ENCODE assay signal across 9 mouse cellular contexts in genomic region chr4:155154986-155155385, GRCm38 (mm10).
DNase-seq lines count a peak whose midpoint lies in the region; ATAC-seq and TF ChIP-seq lines count a peak whose summit lies in the region.
"Had no signal": no experiment of that assay in that cellular context is flagged by ENCODE, and none has a peak within 500 bp of the region (broad histone marks: within the 10 kb centered on the region; RNA-seq: fewer than 3 reads in every experiment).

No protein-coding gene starts in this region.

- WGBS in cerebellum, adult 2 months: 20% methylated on average over 11 of the region's 11 CpGs

- no peak for TF ChIP-seq CTCF in cerebellum, adult 2 months (IDR thresholded peaks at IDR 0.05; ENCODE audit: borderline replicate concordance, insufficient read depth, low read depth, low read length)

- no peaks in the 10 kb centered on the region for H3K27me3 ChIP-seq in cerebellum, adult 2 months (ENCODE audit: control insufficient read depth, insufficient read depth, low read length)
- H3K27me3 ChIP-seq: limb, embryonic 13.5 days had no signal

- no peak overlapping the region for H3K4me3 ChIP-seq in cerebellum, adult 2 months (replicated peaks; ENCODE audit: insufficient read depth, low read depth, low read length)
- H3K4me3 ChIP-seq: limb, embryonic 13.5 days had no signal

- no peak for TF ChIP-seq POLR2A in cerebellum, adult 2 months (IDR thresholded peaks at IDR 0.05; ENCODE audit: borderline replicate concordance, insufficient read depth, low read length)

- H3K4me1 ChIP-seq in cerebellum, adult 2 months (ENCODE audit: control insufficient read depth, insufficient read depth, low read length): peaks cover 68% of the 10 kb centered on the region

- no peak for ATAC-seq in erythroblast, adult 5-6 weeks (replicated peaks; ENCODE audit: low FRiP score, poor library complexity, severe bottlenecking)

- H3K27ac ChIP-seq in cerebellum, adult 2 months (ENCODE audit: insufficient read depth, low read length): no peak overlapping the region; the same call in 1 of the 2 replicates
- H3K27ac ChIP-seq: limb, embryonic 13.5 days had no signal

- peak; percentile 45 to 48 for DNase-seq in cerebellum, adult 2 months
- DNase-seq in cerebellum, adult 11 months: no peak
- peak; percentile 53 for DNase-seq in kidney, postnatal 14 days
- no peak for DNase-seq in kidney, adult 18-20 months
- DNase-seq in heart, adult 8-10 months (ENCODE audit: low spot score): peak; percentile 68
- DNase-seq in lung, postnatal 14 days: peak; percentile 68
- DNase-seq in layer of hippocampus, adult 9-10 months (ENCODE audit: low spot score): no peak

Comparison
In these comparisons a context has a peak if more than half of its experiments do, and no peak if none do; other contexts are left out.
1. DNase-seq: peak in cerebellum, adult 2 months (2 of 2), kidney, postnatal 14 days (single experiment), heart, adult 8-10 months (single experiment) and lung, postnatal 14 days (single experiment); none in cerebellum, adult 11 months (single experiment), kidney, adult 18-20 months (single experiment) and layer of hippocampus, adult 9-10 months (single experiment).